Mouse (Mus musculus) olfactory bulb, adult 2 months (tissue): Measurements from ENCODE around the gene Hhipl2. TPM values are rescaled to one million over a fixed set of nuclear protein-coding genes. Genes with fewer than 3 reads are reported as not detected.

ENCODE experiments used
- H3K27ac ChIP-seq: fragments of 200-500 bp; 2 replicates; pipeline ENCODE4 v1.5.1; 2012; ENCODE audit warnings: low read depth, low read length; ENCODE audit not compliant: insufficient read depth
- H3K4me1 ChIP-seq: fragments of 200-500 bp; 2 replicates; pipeline ENCODE4 v1.6.1; 2012; ENCODE audit warnings: low read length; ENCODE audit not compliant: control insufficient read depth, insufficient read depth
- H3K4me3 ChIP-seq: fragments of 200-500 bp; 2 replicates; pipeline ENCODE4 v1.5.1; 2012; ENCODE audit warnings: mild to moderate bottlenecking, low read depth, low read length, moderate library complexity; ENCODE audit not compliant: insufficient read depth
- CTCF ChIP-seq: fragments of 200-500 bp; IDR thresholded peaks from 2 replicates; pipeline ENCODE4 v1.5.1; 2012; ENCODE audit warnings: low read depth, mild to moderate bottlenecking, low read length, moderate library complexity; ENCODE audit not compliant: insufficient read depth
- POLR2A ChIP-seq: fragments of 200-500 bp; IDR thresholded peaks from 2 replicates; pipeline ENCODE4 v1.6.1; 2012; ENCODE audit warnings: mild to moderate bottlenecking, low read depth, low read length, moderate library complexity; ENCODE audit not compliant: insufficient read depth
- WGBS: fragments of 180-500 bp; shearing (Covaris S2); methylation state at CpG from one replicate; pipeline ENCODE4 v1.1.7; 2018; 5-methylcytosine and 5-hydroxymethylcytosine counted together
- polyA plus RNA-seq: library from polyadenylated mRNA; stranded (reverse); fragments of >200 nt; gene quantifications from 2 replicates; pipeline ENCODE4 v1.2.4, GENCODE M21; 2012; ENCODE audit warnings: low replicate concordance; ENCODE audit not compliant: missing spikeins, insufficient read depth, insufficient read length

Hhipl2 gene
- polyA plus RNA-seq, 1 experiment, result not detected

DNA sequence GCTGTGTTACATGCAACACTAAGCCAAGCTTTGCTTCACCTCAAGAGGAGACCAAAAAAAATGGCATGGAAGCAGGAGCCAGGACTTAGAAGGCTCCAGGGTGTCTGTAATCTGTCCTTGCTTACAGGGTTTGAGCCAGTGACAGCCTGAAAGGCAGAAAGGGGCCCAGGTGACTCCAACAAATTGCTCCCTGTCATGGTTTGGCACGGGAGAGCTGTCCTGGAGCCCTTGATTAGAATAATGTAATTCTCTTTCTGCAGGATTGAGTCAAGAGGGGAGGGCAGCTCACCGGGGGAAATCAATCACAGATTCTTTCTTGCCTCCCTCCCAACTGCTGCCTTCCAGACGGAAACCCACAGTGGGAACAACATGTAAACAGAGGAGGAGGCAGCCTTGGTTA, 35.1 kb downstream of the Hhipl2 start:
- H3K4me3 ChIP-seq, result no peak overlapping the region
- WGBS, result 34% methylated on average over 3 of the region's 3 CpGs
- H3K27ac ChIP-seq, result no peak overlapping the region
- no peaks in the 10 kb centered on the region for H3K4me1 ChIP-seq
- TF ChIP-seq CTCF (no peak), POLR2A (no peak)

Other genes with a start within 250 kb of the Hhipl2 start
- not detected in 2 replicates for gene Disp1, start 196.7 kb upstream of the Hhipl2 start, polyA plus RNA-seq
- not detected in 2 replicates for gene Aida, start 121.6 kb upstream of the Hhipl2 start, polyA plus RNA-seq
- gene Brox, start 120.9 kb upstream of the Hhipl2 start, polyA plus RNA-seq, result not detected in 2 replicates
- not detected in 2 replicates for gene Mia3, start 48.7 kb upstream of the Hhipl2 start, polyA plus RNA-seq
- not detected in 2 replicates for gene Taf1a, start 29.2 kb upstream of the Hhipl2 start, polyA plus RNA-seq